Mouse (Mus musculus) myocyte (in vitro differentiated cells): ENCODE measurements around the gene Mfsd6l.

Source experiments
- CEBPB ChIP-seq: IDR thresholded peaks from 2 replicates; pipeline ENCODE4 v1.6.1; 2011; ENCODE audit warnings: mild to moderate bottlenecking, moderate library complexity; ENCODE audit not compliant: poor library complexity, insufficient read depth, severe bottlenecking
- E2F4 ChIP-seq: IDR thresholded peaks from one replicate; pipeline ENCODE4 v1.6.1; 2011; ENCODE audit warnings: mild to moderate bottlenecking, control low read depth, moderate library complexity; ENCODE audit not compliant: insufficient read depth
- MAX ChIP-seq: IDR thresholded peaks from one replicate; pipeline ENCODE4 v1.6.1; 2011; ENCODE audit warnings: low read depth, mild to moderate bottlenecking, control low read depth
- MYOD1 ChIP-seq, 3 experiments: IDR thresholded peaks; one replicate each; pipeline ENCODE4 v1.6.1; 2011; ENCODE audit warnings: control low read depth in 2 of 3, low read depth in 2 of 3, mild to moderate bottlenecking in 2 of 3, moderate library complexity in 1 of 3; ENCODE audit not compliant: insufficient read length in 2 of 3, control insufficient read depth in 1 of 3
- MYOG ChIP-seq, 3 experiments: IDR thresholded peaks; one replicate each; pipeline ENCODE4 v1.6.1; 2011; ENCODE audit warnings: control low read depth in 2 of 3, low read depth in 2 of 3, mild to moderate bottlenecking in 2 of 3; ENCODE audit not compliant: insufficient read length in 2 of 3, control insufficient read depth in 1 of 3, insufficient read depth in 1 of 3
- POLR2A ChIP-seq: IDR thresholded peaks from one replicate; pipeline ENCODE4 v1.6.1; 2011; ENCODE audit warnings: low read depth, mild to moderate bottlenecking, control low read depth, moderate library complexity; ENCODE audit not compliant: insufficient read length
- POLR2AphosphoS2 ChIP-seq: IDR thresholded peaks from one replicate; pipeline ENCODE4 v1.6.1; 2011; ENCODE audit warnings: low read depth, control low read depth; ENCODE audit not compliant: insufficient read length
- REST ChIP-seq: IDR thresholded peaks from one replicate; pipeline ENCODE4 v1.6.1; 2011; ENCODE audit warnings: mild to moderate bottlenecking, control low read depth, moderate library complexity; ENCODE audit not compliant: insufficient read depth, insufficient read length
- TCF12 ChIP-seq: IDR thresholded peaks from one replicate; pipeline ENCODE4 v1.6.1; 2011; ENCODE audit warnings: mild to moderate bottlenecking, control low read depth; ENCODE audit not compliant: poor library complexity, insufficient read depth, severe bottlenecking
- TCF3 ChIP-seq: IDR thresholded peaks from one replicate; pipeline ENCODE4 v1.6.1; 2011; ENCODE audit warnings: low read depth, control low read depth; ENCODE audit not compliant: insufficient read length

DNA sequence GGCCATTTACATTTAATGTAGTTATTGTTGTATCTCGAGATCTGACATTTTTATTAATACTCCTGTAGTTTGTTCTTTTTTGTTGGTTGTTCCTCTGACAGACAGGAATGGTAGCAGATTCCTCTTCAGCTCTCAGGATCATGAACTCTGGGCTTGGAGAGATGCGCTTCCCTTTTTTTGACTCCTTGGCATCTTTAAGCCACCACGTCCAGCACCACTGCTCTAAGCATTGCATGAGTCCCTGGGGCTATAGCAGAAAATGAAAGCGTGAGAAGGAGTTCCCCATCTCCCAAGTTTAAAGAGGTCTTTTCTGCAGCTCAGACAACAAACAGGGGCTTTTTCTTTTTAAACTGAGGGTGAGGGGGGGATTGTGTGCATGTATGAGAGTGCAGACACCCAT, 36.6 kb upstream of the Mfsd6l start:
- TF ChIP-seq REST (no peak), TCF12 (no peak), POLR2A (no peak), E2F4 (no peak), CEBPB (no peak), POLR2AphosphoS2 (no peak), MYOG (IDR thresholded peaks at IDR 0.05; ENCODE audit: control insufficient read depth in 1 of 3, insufficient read depth in 1 of 3, insufficient read length in 2 of 3, low read depth in 2 of 3) (no peak), MAX (no peak), MYOD1 (IDR thresholded peaks at IDR 0.05; ENCODE audit: control insufficient read depth in 1 of 3, insufficient read length in 2 of 3, low read depth in 2 of 3) (no peak), TCF3 (no peak)
